Comparison of ENCODE assay signal across 8 mouse cellular contexts in the genomic region with DNA sequence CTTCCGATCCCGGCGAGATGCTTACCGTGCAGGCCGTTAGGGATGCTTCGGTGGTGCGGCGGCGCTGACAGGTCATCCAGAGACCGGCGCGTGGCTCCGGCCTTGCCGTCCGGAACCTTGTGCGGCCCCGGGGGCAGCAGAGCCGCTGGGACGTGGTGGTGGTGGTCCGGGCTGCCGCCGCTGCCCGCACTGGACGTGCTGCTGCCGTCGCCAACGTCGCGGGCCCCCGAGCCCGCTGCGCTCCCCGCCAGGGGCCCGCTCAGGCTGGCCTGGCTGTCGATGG. TPM values are rescaled to one million over a fixed set of nuclear protein-coding genes. Genes with fewer than 3 reads are reported as not detected.
A peak's percentile ranks its signal among the peaks of the same experiment; 100 is the strongest.
DNase-seq lines count a peak whose midpoint lies in the region; ATAC-seq and TF ChIP-seq lines count a peak whose summit lies in the region.

No protein-coding gene starts in this region.

- no peak for TF ChIP-seq EP300 in MEL (IDR thresholded peaks at IDR 0.05; ENCODE audit: low read depth in 1 of 2, low read length in 2 of 2)

- H3K9ac ChIP-seq in heart, embryonic 16.5 days (ENCODE audit: low read length) = peak overlapping the region; percentile 88
- H3K9ac ChIP-seq in MEL (ENCODE audit: control insufficient read depth, low read depth, low read length, poor library complexity, severe bottlenecking) = peak overlapping the region; percentile 80
- peak overlapping the region; percentile 77 for H3K9ac ChIP-seq in forebrain, embryonic 16.5 days (replicated peaks; ENCODE audit: low read depth, low read length)

- no peak for TF ChIP-seq RAD21 in MEL (IDR thresholded peaks at IDR 0.05; ENCODE audit: low read depth, low read length)

- H3K4me2 ChIP-seq in heart, embryonic 16.5 days (ENCODE audit: low read depth, low read length) = peak overlapping the region; percentile 98
- H3K4me2 ChIP-seq in forebrain, embryonic 16.5 days (ENCODE audit: low read length) = peak overlapping the region; percentile 93

- H3K27ac ChIP-seq in heart, embryonic 16.5 days (ENCODE audit: low read length) = no peak overlapping the region
- H3K27ac ChIP-seq in MEL (ENCODE audit: control insufficient read depth, low read depth, low read length) = no peak overlapping the region
- 0 out of 2 replicates have a peak overlapping the region, but pooled peaks have one; percentile 14 for H3K27ac ChIP-seq in forebrain, embryonic 16.5 days (ENCODE audit: low read length)
- peak overlapping the region; percentile 96 for H3K27ac ChIP-seq in midbrain, embryonic 10.5 days (replicated peaks)

- TF ChIP-seq CTCF in MEL (IDR thresholded peaks at IDR 0.05 in 2 of 3, conservative IDR thresholded peaks at IDR 0.05 in 1 of 3; ENCODE audit: control insufficient read depth in 1 of 3, insufficient read depth in 1 of 3, low read depth in 2 of 3, low read length in 3 of 3, poor library complexity in 1 of 3, severe bottlenecking in 1 of 3) = no peak

- peaks cover 52% of the 10 kb centered on the region for H3K4me1 ChIP-seq in heart, embryonic 16.5 days (ENCODE audit: control insufficient read depth, insufficient read depth, low read length)
- H3K4me1 ChIP-seq in MEL (ENCODE audit: control insufficient read depth in 1 of 2, insufficient read depth in 2 of 2, low read length in 2 of 2) = 0 out of 4 replicates have a peak, but pooled peaks cover 0 to under 1% of the 10 kb centered on the region in 2 experiments
- H3K4me1 ChIP-seq in forebrain, embryonic 16.5 days (replicated peaks; ENCODE audit: control insufficient read depth, insufficient read depth, low read length) = peaks cover 70% of the 10 kb centered on the region
- peaks cover 93% of the 10 kb centered on the region for H3K4me1 ChIP-seq in midbrain, embryonic 10.5 days

- no peak for ATAC-seq in heart, embryonic 16.5 days (replicated peaks; ENCODE audit: extremely low read depth, insufficient read depth, low FRiP score)
- ATAC-seq in forebrain, embryonic 16.5 days = no peak

- H3K79me2 ChIP-seq in MEL (ENCODE audit: control insufficient read depth, insufficient read depth, low read length, poor library complexity) = peaks cover 27% of the 10 kb centered on the region

- H3K36me3 ChIP-seq in heart, embryonic 16.5 days (ENCODE audit: control insufficient read depth, insufficient read depth) = no peaks in the 10 kb centered on the region
- no peaks in the 10 kb centered on the region; a peak in 1 of 4 replicates for H3K36me3 ChIP-seq in MEL (ENCODE audit: control insufficient read depth in 1 of 2, insufficient read depth in 2 of 2, low read length in 2 of 2)
- H3K36me3 ChIP-seq in forebrain, embryonic 16.5 days (ENCODE audit: control insufficient read depth, insufficient read depth) = no peaks in the 10 kb centered on the region
- peaks cover 22% of the 10 kb centered on the region for H3K36me3 ChIP-seq in midbrain, embryonic 10.5 days

- WGBS in heart, embryonic 16.5 days = 0% methylated on average over 29 of the region's 35 CpGs
- under 1% methylated on average over 28 of the region's 35 CpGs for WGBS in forebrain, embryonic 16.5 days
- under 1% methylated on average over 31 of the region's 35 CpGs for WGBS in midbrain, embryonic 10.5 days

- DNase-seq in heart, adult 18-20 months = no peak
- DNase-seq in MEL (ENCODE audit: low read depth, low spot score) = peak; percentile 10
- DNase-seq in midbrain, embryonic 10.5 days (ENCODE audit: low spot score) = peak; percentile 40
- no peak for DNase-seq in gastrocnemius, postnatal 10 days
- no peak for DNase-seq in retina, embryonic 14.5 days (ENCODE audit: low spot score)
- no peak for DNase-seq in gastrocnemius, postnatal 25 days

- TF ChIP-seq POLR2A in MEL (IDR thresholded peaks at IDR 0.05; ENCODE audit: control insufficient read depth in 1 of 2, insufficient read depth in 1 of 2, low read depth in 1 of 2, low read length in 2 of 2, poor library complexity in 1 of 2) = no peak

- no peaks in the 10 kb centered on the region for H3K9me3 ChIP-seq in heart, embryonic 16.5 days (replicated peaks; ENCODE audit: control insufficient read depth, low read length)
- no peaks in the 10 kb centered on the region for H3K9me3 ChIP-seq in MEL (replicated peaks; ENCODE audit: insufficient read depth, low read length)
- H3K9me3 ChIP-seq in forebrain, embryonic 16.5 days (ENCODE audit: control insufficient read depth, low read length) = no peaks in the 10 kb centered on the region
- H3K9me3 ChIP-seq in midbrain, embryonic 10.5 days (replicated peaks) = no peaks in the 10 kb centered on the region

- H3K4me3 ChIP-seq in heart, embryonic 16.5 days (ENCODE audit: low read length) = peak overlapping the region; percentile 81
- peak overlapping the region; percentile 66 to 80 for H3K4me3 ChIP-seq in MEL (ENCODE audit: control insufficient read depth in 1 of 2, insufficient read depth in 1 of 2, low read depth in 2 of 2, low read length in 2 of 2)
- peak overlapping the region; percentile 73 for H3K4me3 ChIP-seq in forebrain, embryonic 16.5 days (replicated peaks; ENCODE audit: low read length)
- H3K4me3 ChIP-seq in midbrain, embryonic 10.5 days = peak overlapping the region; percentile 82

- 0 out of 2 replicates have a peak, but pooled peaks cover 4% of the 10 kb centered on the region for H3K27me3 ChIP-seq in heart, embryonic 16.5 days (ENCODE audit: control insufficient read depth, insufficient read depth, low read length)
- H3K27me3 ChIP-seq in MEL (ENCODE audit: control insufficient read depth in 1 of 2, insufficient read depth in 2 of 2, low read length in 2 of 2) = no peaks in the 10 kb centered on the region; a peak in 1 of 4 replicates
- H3K27me3 ChIP-seq in forebrain, embryonic 16.5 days (replicated peaks; ENCODE audit: control insufficient read depth, insufficient read depth, low read length) = no peaks in the 10 kb centered on the region
- peaks cover 14% of the 10 kb centered on the region; the same call in 1 of the 2 replicates for H3K27me3 ChIP-seq in midbrain, embryonic 10.5 days (ENCODE audit: low read depth, poor library complexity, severe bottlenecking)

TF ChIP-seq in MEL, 35 proteins besides CTCF, POLR2A, EP300 and RAD21:
- no peak for TF ChIP-seq ZMIZ1 (IDR thresholded peaks at IDR 0.05; ENCODE audit: low read depth, low read length)

RNA-seq across cellular contexts. Expression of a gene that starts 1.0 kb away (rescaled TPM):
- 4.2 and 4.6 TPM in 2 replicates for polyA plus RNA-seq in heart, embryonic 16.5 days (2015; fragmentation: Nextera tagmentation; extraction: Ambion mirVana)
- 10 to 100 TPM; 38.5 to 42.5 TPM for total RNA-seq in heart, adult 18-20 months (2021)
- 15.9 and 19.8 TPM in 2 replicates for total RNA-seq in MEL (2012; rRNA removed)
- polyA plus RNA-seq in MEL (2012; ENCODE audit: insufficient read depth in 1 of 2, insufficient read length in 2 of 2, low read depth in 1 of 2, low replicate concordance in 2 of 2, missing spikeins in 1 of 2) = 10 to 100 TPM in 1 of 2 experiments, not detected in 1; 24.8 TPM
- 12.0 and 12.9 TPM in 2 replicates for polyA plus RNA-seq in forebrain, embryonic 16.5 days (2015; fragmentation: Nextera tagmentation; extraction: Ambion mirVana)
- 12.1 and 15.5 TPM in 2 replicates for polyA plus RNA-seq in midbrain, embryonic 10.5 days (2016; fragmentation: Nextera tagmentation; extraction: Ambion mirVana)
- 1 to 10 TPM; 5.0 to 5.1 TPM for total RNA-seq in gastrocnemius, postnatal 10 days (2021)
- total RNA-seq in gastrocnemius, postnatal 25 days (2021) = 10 to 100 TPM; 11.4 to 15.2 TPM

RNA-seq across cellular contexts. Expression of a gene that starts 31.8 kb away (rescaled TPM):
- 0.84 and 0.95 TPM in 2 replicates for polyA plus RNA-seq in heart, embryonic 16.5 days (2015; fragmentation: Nextera tagmentation; extraction: Ambion mirVana)
- total RNA-seq in heart, adult 18-20 months (2021) = 1 to 10 TPM; 1.3 to 2.1 TPM
- not detected in 2 replicates for total RNA-seq in MEL (2012; rRNA removed)
- polyA plus RNA-seq in MEL (2012; ENCODE audit: insufficient read depth in 1 of 2, insufficient read length in 2 of 2, low read depth in 1 of 2, low replicate concordance in 2 of 2, missing spikeins in 1 of 2) = not detected
- polyA plus RNA-seq in forebrain, embryonic 16.5 days (2015; fragmentation: Nextera tagmentation; extraction: Ambion mirVana) = 1.6 and 2.3 TPM in 2 replicates
- 3.7 and 5.1 TPM in 2 replicates for polyA plus RNA-seq in midbrain, embryonic 10.5 days (2016; fragmentation: Nextera tagmentation; extraction: Ambion mirVana)
- under 1 TPM; 0.38 to 0.54 TPM for total RNA-seq in gastrocnemius, postnatal 10 days (2021)
- under 1 TPM; 0.91 to 0.95 TPM for total RNA-seq in gastrocnemius, postnatal 25 days (2021)

RNA-seq across cellular contexts. Expression of a gene that starts 59.9 kb away (rescaled TPM):
- 4.9 TPM in 2 replicates for polyA plus RNA-seq in heart, embryonic 16.5 days (2015; fragmentation: Nextera tagmentation; extraction: Ambion mirVana)
- total RNA-seq in heart, adult 18-20 months (2021) = under 1 TPM; 0.45 to 0.95 TPM
- total RNA-seq in MEL (2012; rRNA removed) = not detected in 2 replicates
- polyA plus RNA-seq in MEL (2012; ENCODE audit: insufficient read depth in 1 of 2, insufficient read length in 2 of 2, low read depth in 1 of 2, low replicate concordance in 2 of 2, missing spikeins in 1 of 2) = not detected
- 23.8 and 28.4 TPM in 2 replicates for polyA plus RNA-seq in forebrain, embryonic 16.5 days (2015; fragmentation: Nextera tagmentation; extraction: Ambion mirVana)
- 17.5 and 19.4 TPM in 2 replicates for polyA plus RNA-seq in midbrain, embryonic 10.5 days (2016; fragmentation: Nextera tagmentation; extraction: Ambion mirVana)
- total RNA-seq in gastrocnemius, postnatal 10 days (2021) = 1 to 10 TPM; 1.1 to 1.5 TPM
- under 1 TPM; 0.13 TPM for total RNA-seq in gastrocnemius, postnatal 25 days (2021)

Comparison
In these comparisons a context has a peak if more than half of its experiments do, and no peak if none do; other contexts are left out.
1. H3K27ac ChIP-seq: peak in forebrain, embryonic 16.5 days (single experiment) and midbrain, embryonic 10.5 days (single experiment); none in heart, embryonic 16.5 days (single experiment) and MEL (single experiment).
2. DNase-seq: peak in MEL (single experiment) and midbrain, embryonic 10.5 days (single experiment); none in heart, adult 18-20 months (0 of 2), gastrocnemius, postnatal 10 days (single experiment), retina, embryonic 14.5 days (single experiment) and gastrocnemius, postnatal 25 days (single experiment).
3. Peak in every context shown above with its lines, with median percentiles within 50 percentile points of each other: H3K4me3 ChIP-seq and H3K9ac ChIP-seq.